Mouse (Mus musculus) kidney, postnatal 4 days (tissue): ENCODE data around the gene C130060K24Rik.

Experiments
- DNase-seq, 2 experiments: peaks; one replicate each; pipeline ENCODE4 v3.0.0; 2021; ENCODE audit warnings: mixed read lengths in 2 of 2

Gene C130060K24Rik

GRCm38 (mm10) chr6:65380918-65381772 lies at the start of gene C130060K24Rik:
Gene C130060K24Rik, plus strand, starts transcription at chr6:65381105.
- peak; percentile 42 to 49 for DNase-seq

GRCm38 (mm10) chr6:65334246-65334645 lies 46.7 kb upstream of the C130060K24Rik start:
- DNase-seq = no peak

GRCm38 (mm10) chr6:65339391-65339790 lies 41.5 kb upstream of the C130060K24Rik start:
- DNase-seq = no peak

- no peak for DNase-seq
These were observed 39.5 kb upstream of the C130060K24Rik start for GRCm38 (mm10) chr6:65341360-65341759.

- peak in 1 of 2 experiments; percentile 8 for DNase-seq
These were observed 33.2 kb upstream of the C130060K24Rik start for GRCm38 (mm10) chr6:65347736-65348135.

GRCm38 (mm10) chr6:65348255-65348654 lies 32.6 kb upstream of the C130060K24Rik start:
- peak in 1 of 2 experiments; percentile 1 for DNase-seq

- DNase-seq = no peak
These were observed 29.3 kb upstream of the C130060K24Rik start for GRCm38 (mm10) chr6:65351622-65352021.

- DNase-seq = no peak
These were observed 5.0 kb upstream of the C130060K24Rik start for GRCm38 (mm10) chr6:65375918-65376317.

GRCm38 (mm10) chr6:65421888-65422287 lies 41.0 kb downstream of the C130060K24Rik start:
- no peak for DNase-seq

- no peak for DNase-seq
These were observed 46.2 kb downstream of the C130060K24Rik start for GRCm38 (mm10) chr6:65427065-65427464.

GRCm38 (mm10) chr6:65433159-65433558 lies 52.3 kb downstream of the C130060K24Rik start:
- DNase-seq = peak in 1 of 2 experiments; percentile 4

- DNase-seq = no peak
These were observed 72.6 kb downstream of the C130060K24Rik start for GRCm38 (mm10) chr6:65453465-65453864.

- DNase-seq = no peak
These were observed 84.4 kb downstream of the C130060K24Rik start for GRCm38 (mm10) chr6:65465294-65465693.

- no peak for DNase-seq
These were observed 89.4 kb downstream of the C130060K24Rik start for GRCm38 (mm10) chr6:65470320-65470719.

GRCm38 (mm10) chr6:65472455-65472854 lies 91.5 kb downstream of the C130060K24Rik start:
- no peak for DNase-seq

GRCm38 (mm10) chr6:65498786-65499185 lies 117.9 kb downstream of the C130060K24Rik start:
- DNase-seq = no peak
